Mouse (Mus musculus) left cerebral cortex, adult 8-10 months (tissue): ENCODE results near the gene Ncoa3. TPM values are rescaled to one million over a fixed set of nuclear protein-coding genes. Genes with fewer than 3 reads are reported as not detected.
A peak's percentile ranks its signal among the peaks of the same experiment; 100 is the strongest.

ENCODE experiments used
- DNase-seq, 2 experiments: peaks; one replicate each; pipeline ENCODE4 v3.0.0; 2022; ENCODE audit warnings: low spot score in 2 of 2
- total RNA-seq, 4 experiments: library from RNA; stranded (reverse); gene quantifications; 2 replicates each; pipeline ENCODE4 v1.2.4; 2022

Gene Ncoa3
- total RNA-seq, 4 experiments from 2014 or later = 33.3 to 35.9 (median 34.5) TPM

GRCm38 (mm10) chr2:166031120-166031929 lies 38.9 kb downstream of the Ncoa3 start:
- peak in 1 of 2 experiments; percentile 41 for DNase-seq

DNA sequence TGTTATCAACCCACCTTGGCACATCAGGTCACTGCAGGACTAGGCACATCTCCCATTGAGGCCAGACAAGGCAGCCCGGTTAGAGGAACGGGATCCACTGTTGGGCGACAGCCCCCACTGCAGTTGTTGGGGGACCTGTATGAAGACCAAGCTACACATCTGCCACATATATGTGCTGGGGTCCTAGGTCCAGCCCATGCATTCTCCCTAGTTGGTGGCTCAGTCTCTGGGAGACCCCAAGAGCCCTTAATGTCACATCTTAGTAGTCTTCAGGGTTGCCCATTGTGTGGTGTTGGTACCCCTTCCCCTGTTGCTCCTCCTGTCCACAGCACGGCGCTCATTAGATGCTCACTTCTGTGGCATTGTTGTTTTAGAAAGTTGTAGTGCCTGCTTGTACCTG lies 40.2 kb downstream of the Ncoa3 start:
- no peak for DNase-seq

GRCm38 (mm10) chr2:166034967-166035490 lies 42.6 kb downstream of the Ncoa3 start:
- DNase-seq = no peak

- DNase-seq = no peak
Observed at GRCm38 (mm10) chr2:166035725-166036124, 43.3 kb downstream of the Ncoa3 start.

- no peak for DNase-seq
Observed at GRCm38 (mm10) chr2:166039681-166040080, 47.2 kb downstream of the Ncoa3 start.

DNA sequence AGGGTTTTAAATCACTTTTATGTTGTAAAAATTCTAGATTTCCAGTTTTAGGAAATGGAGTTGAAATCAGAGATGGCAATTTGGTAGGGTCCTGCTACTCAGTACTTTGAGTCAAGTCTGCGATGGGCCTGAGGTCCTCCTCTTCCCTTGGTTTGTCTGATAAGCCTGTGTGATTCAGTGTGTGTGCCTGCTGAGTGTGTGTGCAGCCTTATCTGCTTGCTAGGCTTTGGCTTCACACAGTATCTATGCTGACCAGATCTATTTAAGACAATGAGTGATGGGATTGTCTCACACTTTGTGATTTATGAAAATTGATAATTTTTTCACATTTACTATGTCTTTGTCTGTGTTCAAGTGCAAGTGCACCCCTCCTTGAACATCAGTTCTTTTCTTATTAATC lies 50.1 kb downstream of the Ncoa3 start:
- no peak for DNase-seq

DNA sequence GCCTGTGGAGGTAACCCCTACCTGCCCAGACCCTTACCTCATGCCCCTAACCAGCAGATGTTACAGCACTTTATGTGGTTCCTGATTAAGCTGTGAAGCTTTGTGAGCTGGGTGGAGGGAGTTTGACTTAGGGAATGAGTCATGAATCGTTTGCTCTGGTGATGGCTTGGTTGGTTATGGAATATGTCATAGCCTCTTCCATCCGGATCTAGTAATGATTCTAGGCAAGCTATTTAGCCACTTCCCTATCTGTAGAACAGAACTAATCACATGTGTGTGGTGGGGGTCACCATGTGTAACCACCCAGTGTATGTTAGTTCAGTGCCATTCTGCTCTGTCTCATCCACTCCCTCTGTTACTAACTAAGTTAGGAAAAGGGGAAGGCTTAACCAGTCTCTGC lies 52.6 kb downstream of the Ncoa3 start:
- no peak for DNase-seq

DNA sequence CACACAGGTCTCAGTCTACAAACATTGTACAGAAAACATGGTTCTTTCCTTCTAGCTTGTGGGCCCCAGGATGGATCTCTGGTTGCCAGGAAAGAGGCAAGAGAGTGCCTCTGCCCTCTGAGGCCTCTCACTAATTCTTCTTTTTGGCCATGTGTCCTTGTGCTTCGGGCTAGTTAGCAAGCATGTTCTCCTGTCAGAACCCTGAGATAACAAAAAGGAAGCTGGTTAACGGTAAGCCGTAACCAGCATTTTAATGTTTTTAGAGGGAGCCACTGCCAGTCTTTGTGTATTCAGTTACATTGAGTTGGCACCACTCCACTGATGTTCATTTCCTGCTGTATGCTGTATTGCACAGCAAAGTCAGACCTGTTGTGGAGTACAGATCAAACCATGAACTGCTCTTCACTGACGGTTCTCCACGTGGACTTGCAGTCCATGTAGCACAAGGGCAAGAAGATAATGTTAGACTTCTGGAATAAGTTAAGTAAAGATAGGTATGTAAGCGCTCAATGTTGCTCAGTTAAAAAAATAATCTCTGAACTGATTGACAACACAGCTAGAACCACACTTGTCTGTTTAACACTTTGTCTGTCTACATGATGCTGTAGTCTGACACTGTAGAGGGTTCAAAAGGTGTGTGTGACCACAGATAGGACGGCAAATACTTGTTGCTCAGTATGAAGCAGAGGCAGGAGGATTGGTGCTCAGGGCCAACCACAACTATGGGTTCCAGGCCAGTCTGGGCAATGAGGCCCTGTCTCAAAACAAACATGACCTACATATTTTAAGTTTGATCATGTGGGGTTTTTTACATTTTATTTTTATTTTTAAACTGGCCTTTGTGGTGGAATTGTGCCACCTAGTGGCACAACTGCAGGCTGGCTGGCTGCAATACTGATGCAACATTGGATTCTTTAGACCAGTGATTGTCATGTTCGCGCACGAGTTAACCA lies 53.4 kb downstream of the Ncoa3 start:
- no peak for DNase-seq

DNA sequence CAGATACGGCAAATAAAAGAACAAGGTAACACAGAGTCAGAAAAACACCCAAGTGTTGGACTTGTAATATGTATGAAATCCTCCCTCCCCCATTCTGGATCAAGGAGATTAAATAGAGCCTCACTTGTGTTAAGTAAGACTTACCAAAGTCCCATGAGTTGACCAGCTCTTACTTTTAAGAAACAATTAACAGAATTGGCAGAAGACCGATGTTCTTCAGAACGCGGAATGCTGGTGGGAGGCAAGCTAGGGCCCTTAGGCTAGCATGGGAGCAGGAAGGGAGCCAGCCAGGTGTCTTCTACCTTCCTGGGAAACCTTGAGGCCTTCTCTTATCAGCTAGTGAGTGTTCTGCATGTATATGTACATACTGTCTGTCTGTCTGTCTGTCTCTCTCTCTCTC lies 55.5 kb downstream of the Ncoa3 start:
- DNase-seq = no peak

DNA sequence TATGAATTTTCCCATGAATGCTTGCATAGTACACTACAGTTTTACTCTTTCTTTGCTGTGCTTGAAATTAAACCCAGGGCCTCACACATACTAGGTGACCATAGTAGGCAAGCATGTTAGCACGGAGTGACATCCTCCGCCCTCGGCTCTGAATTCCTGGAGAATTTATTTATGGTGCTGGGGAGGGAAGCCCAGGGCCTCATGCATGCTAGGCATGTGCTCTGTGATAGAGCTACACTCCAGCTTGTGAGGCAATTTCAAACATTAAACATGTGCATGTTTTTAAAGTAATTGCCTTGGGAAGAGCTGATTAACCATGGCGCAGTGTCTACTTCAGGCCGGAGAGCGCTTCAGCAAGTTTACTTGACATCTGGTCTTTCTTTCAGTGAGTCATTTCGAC lies 56.4 kb downstream of the Ncoa3 start:
- no peak for DNase-seq

GRCm38 (mm10) chr2:166051421-166051820 lies 59.0 kb downstream of the Ncoa3 start:
- no peak for DNase-seq

GRCm38 (mm10) chr2:166051966-166052365 lies 59.5 kb downstream of the Ncoa3 start:
- peak in 1 of 2 experiments; percentile 49 for DNase-seq

GRCm38 (mm10) chr2:166054002-166054539 lies 61.6 kb downstream of the Ncoa3 start:
- no peak for DNase-seq

GRCm38 (mm10) chr2:166059684-166060423 lies 67.4 kb downstream of the Ncoa3 start:
- DNase-seq = peak in 1 of 2 experiments; percentile 84

DNA sequence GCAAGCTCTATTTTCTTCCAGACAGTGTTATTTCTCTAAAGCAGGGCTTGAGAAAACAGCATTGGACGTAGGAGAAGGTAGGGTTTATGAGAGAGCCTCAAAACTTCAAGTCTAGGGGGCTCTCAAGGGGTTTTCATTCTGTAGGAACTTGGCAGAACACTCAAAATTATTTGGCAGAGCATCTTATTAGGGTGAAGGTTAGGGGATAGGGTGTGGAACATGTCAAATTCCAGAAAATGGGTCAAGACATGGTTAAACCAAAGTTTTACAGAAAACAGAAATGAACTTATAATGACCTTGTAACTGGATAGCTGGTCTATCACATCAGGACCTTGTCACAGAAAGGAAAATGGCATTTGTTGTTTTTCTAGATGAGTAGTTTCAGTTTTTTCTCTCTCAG lies 69.6 kb downstream of the Ncoa3 start:
- no peak for DNase-seq

DNA sequence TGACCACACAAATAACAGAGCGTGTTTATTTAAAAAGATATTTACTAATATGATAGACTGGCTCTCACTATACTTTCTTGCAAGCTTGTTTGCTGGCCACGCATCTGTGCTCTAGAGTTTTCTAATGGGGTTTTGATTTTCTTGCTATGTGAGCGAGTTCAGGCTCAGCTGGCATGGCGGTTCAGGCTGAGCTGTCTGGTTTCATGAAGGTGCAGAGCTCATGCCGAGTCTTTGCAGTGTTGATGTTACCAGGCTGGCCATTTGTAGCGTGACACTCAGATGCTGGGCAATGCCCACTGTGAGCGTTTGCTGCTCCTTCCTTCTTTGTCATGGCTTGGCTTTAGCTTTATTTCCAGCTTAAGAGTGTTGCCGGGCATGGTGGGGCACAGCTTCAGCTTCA lies 70.0 kb downstream of the Ncoa3 start:
- DNase-seq = no peak

- DNase-seq = no peak
Observed at GRCm38 (mm10) chr2:166066434-166066833, 74.0 kb downstream of the Ncoa3 start.

DNA sequence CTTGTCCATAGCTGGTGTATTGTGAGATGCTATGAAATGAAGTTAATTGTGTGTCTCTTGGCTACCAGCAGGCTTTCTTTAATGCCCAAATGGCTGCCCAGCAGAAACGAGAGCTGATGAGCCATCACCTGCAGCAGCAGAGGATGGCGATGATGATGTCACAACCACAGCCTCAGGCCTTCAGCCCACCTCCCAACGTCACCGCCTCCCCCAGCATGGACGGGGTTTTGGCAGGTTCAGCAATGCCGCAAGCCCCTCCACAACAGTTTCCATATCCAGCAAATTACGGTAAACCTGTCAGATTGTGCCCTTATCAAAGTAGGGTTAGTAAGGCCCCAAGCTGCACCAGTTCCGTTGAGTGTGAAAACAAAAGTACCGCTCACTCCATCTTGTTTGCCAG lies 75.8 kb downstream of the Ncoa3 start:
- no peak for DNase-seq

DNA sequence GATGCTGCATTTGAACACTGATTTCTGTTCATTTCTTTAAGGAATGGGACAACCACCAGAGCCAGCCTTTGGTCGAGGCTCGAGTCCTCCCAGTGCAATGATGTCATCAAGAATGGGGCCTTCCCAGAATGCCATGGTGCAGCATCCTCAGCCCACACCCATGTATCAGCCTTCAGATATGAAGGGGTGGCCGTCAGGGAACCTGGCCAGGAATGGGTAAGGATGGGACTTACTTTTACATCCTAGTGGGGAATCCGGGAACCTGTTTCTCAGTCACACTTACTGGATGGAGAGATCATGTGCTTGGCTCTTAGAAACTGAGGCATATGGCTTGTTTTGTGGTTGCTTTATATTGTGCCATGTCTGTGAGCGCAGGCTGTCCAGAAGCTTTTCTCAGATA lies 76.7 kb downstream of the Ncoa3 start:
- DNase-seq = no peak

DNA sequence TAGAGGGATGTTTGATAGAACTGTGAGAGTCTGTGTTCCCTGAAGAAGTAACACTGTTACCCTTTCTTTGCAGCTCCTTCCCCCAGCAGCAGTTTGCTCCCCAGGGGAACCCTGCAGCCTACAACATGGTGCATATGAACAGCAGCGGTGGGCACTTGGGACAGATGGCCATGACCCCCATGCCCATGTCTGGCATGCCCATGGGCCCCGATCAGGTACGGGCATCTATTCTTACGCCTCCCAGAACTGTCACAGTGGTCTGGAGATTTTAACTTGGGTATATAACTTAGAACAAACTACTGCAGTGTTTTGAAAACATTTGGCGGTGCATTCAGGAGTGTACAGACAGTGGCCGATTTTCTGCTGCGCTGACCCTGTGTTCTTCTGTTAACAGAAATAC lies 77.3 kb downstream of the Ncoa3 start:
- no peak for DNase-seq

DNA sequence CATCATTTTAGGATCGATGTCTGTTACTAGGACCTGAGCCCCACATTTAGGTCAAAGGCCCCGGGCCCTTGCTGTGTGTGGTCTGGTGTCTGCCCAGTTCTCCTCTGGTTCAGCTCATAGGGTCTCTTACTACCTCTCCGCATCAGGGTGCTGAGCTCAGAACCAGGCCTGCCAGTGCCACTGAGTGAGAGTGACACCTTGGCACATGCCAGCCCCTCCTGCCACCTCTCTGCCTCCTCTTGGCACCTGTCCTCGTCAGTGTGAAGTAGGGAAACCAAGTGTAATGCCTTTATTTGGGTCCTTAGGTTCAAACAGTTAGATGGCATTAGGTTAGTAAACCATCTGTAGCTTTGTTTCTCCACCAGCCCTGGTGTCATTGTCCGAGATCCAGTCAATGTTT lies 79.0 kb downstream of the Ncoa3 start:
- no peak for DNase-seq
